Mouse (Mus musculus): ENCODE data around the gene Timm23.

Gene Timm23

GRCm38 (mm10) chr14:32134293-32134692 lies 67.4 kb downstream of the Timm23 start:
- in situ Hi-C loops (cut with MboI, MseI) = no loop called here

- in situ Hi-C loops (cut with MboI, MseI) = no loop called here
Observed at GRCm38 (mm10) chr14:32131836-32132235, 69.9 kb downstream of the Timm23 start.

Measured in T-helper 1 cell (primary cell).